ENCODE assay signal across 16 mouse cellular contexts in genomic region chr5:53539860-53540633, GRCm38 (mm10).
DNase-seq lines count a peak whose midpoint lies in the region; ATAC-seq lines count a peak whose summit lies in the region.
"Had no signal": no experiment of that assay in that cellular context is flagged by ENCODE, and none has a peak within 500 bp of the region (broad histone marks: within the 10 kb centered on the region; RNA-seq: fewer than 3 reads in every experiment).

No protein-coding gene starts in this region.

- DNase-seq in CD4-positive, CD25-positive, alpha-beta regulatory T cell, adult 2 months (ENCODE audit: low read depth, low spot score) = peak; percentile 8
- peak; percentile 13 to 18 for DNase-seq in lung, adult 18-20 months
- no peak for DNase-seq in lung, postnatal 14 days
- peak; percentile 25 for DNase-seq in induced T-regulatory cell, adult 2 months (ENCODE audit: low read depth)
- DNase-seq in adrenal gland, postnatal 10 days = no peak
- no peak for DNase-seq in adrenal gland, postnatal 4 days (ENCODE audit: low spot score in 2 of 2)
- DNase-seq in midbrain, embryonic 10.5 days (ENCODE audit: low spot score) = no peak
- DNase-seq: cerebellum, adult 2 months; liver, embryonic 13.5 days; right cerebral cortex, postnatal 14 days had no signal

- no peaks in the 10 kb centered on the region for H3K36me3 ChIP-seq in midbrain, embryonic 10.5 days
- H3K36me3 ChIP-seq: heart, embryonic 15.5 days; hindbrain, embryonic 15.5 days; liver, embryonic 13.5 days had no signal

- H3K27me3 ChIP-seq in midbrain, embryonic 10.5 days (ENCODE audit: low read depth, poor library complexity, severe bottlenecking) = no peaks in the 10 kb centered on the region
- H3K27me3 ChIP-seq: heart, embryonic 15.5 days; hindbrain, embryonic 15.5 days; liver, embryonic 13.5 days had no signal

- H3K9me3 ChIP-seq in midbrain, embryonic 10.5 days (replicated peaks) = no peaks in the 10 kb centered on the region
- H3K9me3 ChIP-seq: heart, embryonic 15.5 days; hindbrain, embryonic 15.5 days; liver, embryonic 13.5 days had no signal

- no peak overlapping the region for H3K27ac ChIP-seq in midbrain, embryonic 10.5 days (replicated peaks)
- H3K27ac ChIP-seq: heart, embryonic 15.5 days; hindbrain, embryonic 15.5 days; liver, embryonic 13.5 days had no signal

- no peaks in the 10 kb centered on the region for H3K4me1 ChIP-seq in midbrain, embryonic 10.5 days
- H3K4me1 ChIP-seq: heart, embryonic 15.5 days; hindbrain, embryonic 15.5 days; liver, embryonic 13.5 days had no signal

- WGBS in midbrain, embryonic 10.5 days = 90% methylated on average over 18 of the region's 18 CpGs

- ATAC-seq in CD4-positive, CD25-positive, alpha-beta regulatory T cell, adult 4 months = no peak
- ATAC-seq: forebrain, embryonic 16.5 days had no signal

- no peak overlapping the region for H3K4me3 ChIP-seq in midbrain, embryonic 10.5 days
- H3K4me3 ChIP-seq: erythroblast, embryonic 14.5 days; heart, embryonic 15.5 days; hindbrain, embryonic 15.5 days; liver, embryonic 13.5 days; myocyte had no signal

Comparison
In these comparisons a context has a peak if more than half of its experiments do, and no peak if none do; other contexts are left out.
1. DNase-seq: peak in CD4-positive, CD25-positive, alpha-beta regulatory T cell, adult 2 months (single experiment), lung, adult 18-20 months (2 of 2) and induced T-regulatory cell, adult 2 months (single experiment); none in lung, postnatal 14 days (single experiment), adrenal gland, postnatal 10 days (single experiment), adrenal gland, postnatal 4 days (0 of 2) and midbrain, embryonic 10.5 days (single experiment).